Mouse (Mus musculus): ENCODE measurements at regions not wholly inside any gene's neighbourhood (a gene's known extent, or its start where the extent isn't known, plus 50 kb on each side); places are given as distances from the start of the nearest gene placed in this dataset.

DNA sequence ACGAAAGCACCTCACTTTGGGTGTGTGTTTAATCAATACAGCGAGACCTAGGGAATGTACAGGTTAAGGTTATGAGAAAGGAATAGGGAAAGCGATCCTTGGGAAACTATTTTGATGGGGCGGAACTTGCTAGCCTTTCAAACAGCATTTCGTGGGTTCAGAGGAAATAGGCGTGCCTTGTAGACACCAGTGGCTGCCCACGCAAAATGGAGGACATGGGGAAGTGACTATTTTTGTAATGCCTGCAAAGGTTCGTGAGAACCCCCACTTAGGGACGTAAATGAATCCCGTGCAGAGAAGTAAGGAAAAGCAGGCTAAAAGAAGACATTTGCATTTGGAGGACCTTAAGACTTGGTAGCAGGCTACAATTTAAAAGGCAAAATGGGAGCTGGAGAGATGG is 114.1 kb upstream of the Ppm1h start:
- in situ Hi-C loops (cut with MboI, MseI): no loop called here

DNA sequence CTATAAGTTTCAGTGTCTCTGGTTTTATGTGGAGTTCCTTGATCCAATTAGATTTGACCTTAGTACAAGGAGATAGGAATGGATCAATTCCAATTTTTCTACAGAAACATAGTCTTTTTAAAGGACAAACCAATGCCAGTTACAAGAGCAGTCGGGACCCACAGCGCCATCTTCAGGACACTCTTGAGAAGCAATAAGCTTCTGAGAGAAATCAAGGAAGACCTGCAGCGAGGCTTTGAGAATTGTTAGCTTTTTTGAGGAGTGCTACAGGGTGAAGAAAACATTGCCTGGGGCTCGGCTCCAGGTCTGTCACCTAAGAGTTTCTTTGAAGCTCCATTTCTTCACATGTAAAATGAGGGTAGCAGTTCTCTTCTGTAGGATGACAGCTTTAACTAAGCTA is 112.0 kb upstream of the Ppm1h start:
- in situ Hi-C loops (cut with MboI, MseI): no loop called here

DNA sequence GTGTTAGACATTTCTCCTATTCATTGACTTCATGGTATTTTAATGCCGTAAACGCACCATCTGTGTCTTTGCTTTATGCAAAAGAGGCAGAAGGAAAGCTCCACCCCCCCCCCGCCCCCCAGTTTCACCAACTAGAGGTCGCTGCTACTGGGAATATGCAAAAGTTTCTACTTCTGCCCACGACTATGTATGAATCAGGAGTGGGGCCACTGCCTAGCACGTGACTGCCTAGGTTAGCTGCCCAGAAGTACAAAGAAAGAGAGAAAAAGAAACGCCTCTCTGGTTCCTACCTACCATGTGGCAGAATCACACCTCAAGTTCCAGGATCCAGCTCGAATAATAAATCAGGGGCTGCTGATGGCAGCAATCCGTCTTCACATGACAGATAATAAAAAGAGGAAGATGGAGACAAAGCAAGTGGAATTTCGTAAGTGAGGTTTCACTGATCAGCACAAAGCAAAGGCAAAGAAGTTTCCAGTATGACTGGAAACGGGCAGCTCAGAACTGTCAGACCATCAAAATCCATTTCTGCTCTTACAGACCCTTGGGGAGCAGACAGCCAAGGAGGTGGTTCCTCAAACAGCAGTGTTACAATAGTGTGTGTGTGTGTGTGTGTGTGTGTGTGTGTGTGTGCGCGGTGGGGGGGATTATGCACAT is 108.9 kb upstream of the Ppm1h start:
- in situ Hi-C loops (cut with MboI, MseI): loop anchor here (10.0 kb wide), 1 partner anchor 505 kb away; the partner anchor contains the start of gene Mon2

DNA sequence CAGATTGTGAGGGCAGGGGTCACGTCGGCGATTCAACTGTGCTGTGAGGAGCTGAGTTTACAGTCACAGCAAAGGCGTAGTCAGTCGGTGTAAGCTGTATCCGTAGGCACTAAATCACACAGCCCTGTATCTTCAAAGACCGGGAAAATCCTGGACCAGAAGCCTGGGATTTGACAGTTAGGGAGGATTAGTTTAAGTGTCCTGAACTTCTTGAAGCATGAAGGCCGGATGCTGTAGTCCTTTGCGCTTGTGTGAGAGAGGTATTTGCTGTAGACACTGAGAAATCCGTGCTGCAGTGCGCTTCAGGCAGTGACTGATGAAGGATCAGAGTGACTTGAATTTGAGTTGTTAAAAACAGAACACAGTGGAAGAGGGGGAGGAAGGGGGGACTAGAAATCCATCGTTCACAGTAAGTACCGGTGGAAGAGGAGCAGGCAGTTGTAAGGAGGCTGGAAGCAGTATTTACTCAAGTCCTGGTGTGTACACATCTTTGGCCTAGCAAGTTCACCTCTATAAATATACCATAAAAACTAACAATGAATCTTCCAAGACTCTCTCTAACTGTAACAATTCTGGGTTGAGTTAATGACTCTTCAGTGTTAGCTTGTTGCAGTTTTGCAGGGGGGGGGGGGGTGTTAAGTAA is 107.5 kb upstream of the Ppm1h start:
- in situ Hi-C loops (cut with MboI, MseI): loop anchor here (10.0 kb wide), 1 partner anchor 504 kb away; the partner anchor contains the start of gene Mon2

DNA sequence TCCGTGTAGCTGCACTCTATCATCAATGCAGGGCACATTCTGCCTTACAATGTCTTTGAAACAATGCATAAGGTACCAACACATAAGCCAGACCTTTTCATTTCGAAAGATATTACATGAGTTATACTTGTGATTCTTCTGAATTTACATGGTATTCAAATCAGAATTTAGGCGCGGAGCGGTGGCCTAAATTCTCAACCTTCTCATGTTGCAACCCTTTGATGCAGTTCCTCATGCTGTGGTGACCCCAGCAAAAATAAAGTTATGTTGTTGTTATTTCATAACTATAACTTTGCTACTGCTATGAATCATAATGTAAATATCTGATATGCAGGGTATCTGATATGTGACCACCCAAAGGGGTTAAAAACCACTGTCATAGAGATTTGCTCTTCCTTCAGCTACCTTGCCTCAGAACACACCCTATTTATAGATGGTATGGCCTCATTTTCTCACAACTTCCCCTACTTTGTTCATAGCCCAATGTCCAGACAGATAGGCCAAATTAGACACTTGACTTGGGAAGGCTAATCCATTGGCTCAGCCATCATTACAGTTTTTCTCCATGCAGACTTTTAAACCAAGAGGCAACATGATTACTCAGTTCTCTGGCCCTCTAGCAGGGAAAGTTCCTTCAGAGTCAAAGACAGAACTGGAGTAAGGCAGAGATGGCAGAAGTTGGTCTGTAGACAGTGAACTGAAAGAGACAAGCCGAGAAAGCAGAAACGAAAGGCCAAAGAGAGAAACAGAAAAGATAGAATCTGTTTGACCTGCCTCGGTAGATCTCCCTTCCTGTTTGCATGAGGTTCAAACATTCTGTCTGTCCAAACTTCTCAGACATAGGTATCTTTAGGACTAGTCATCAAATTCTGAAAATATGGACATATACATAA is 102.1 kb upstream of the Ppm1h start:
- in situ Hi-C loops (cut with MboI, MseI): loop anchor here (10.0 kb wide), 1 partner anchor 498 kb away; the partner anchor contains the start of gene Mon2

DNA sequence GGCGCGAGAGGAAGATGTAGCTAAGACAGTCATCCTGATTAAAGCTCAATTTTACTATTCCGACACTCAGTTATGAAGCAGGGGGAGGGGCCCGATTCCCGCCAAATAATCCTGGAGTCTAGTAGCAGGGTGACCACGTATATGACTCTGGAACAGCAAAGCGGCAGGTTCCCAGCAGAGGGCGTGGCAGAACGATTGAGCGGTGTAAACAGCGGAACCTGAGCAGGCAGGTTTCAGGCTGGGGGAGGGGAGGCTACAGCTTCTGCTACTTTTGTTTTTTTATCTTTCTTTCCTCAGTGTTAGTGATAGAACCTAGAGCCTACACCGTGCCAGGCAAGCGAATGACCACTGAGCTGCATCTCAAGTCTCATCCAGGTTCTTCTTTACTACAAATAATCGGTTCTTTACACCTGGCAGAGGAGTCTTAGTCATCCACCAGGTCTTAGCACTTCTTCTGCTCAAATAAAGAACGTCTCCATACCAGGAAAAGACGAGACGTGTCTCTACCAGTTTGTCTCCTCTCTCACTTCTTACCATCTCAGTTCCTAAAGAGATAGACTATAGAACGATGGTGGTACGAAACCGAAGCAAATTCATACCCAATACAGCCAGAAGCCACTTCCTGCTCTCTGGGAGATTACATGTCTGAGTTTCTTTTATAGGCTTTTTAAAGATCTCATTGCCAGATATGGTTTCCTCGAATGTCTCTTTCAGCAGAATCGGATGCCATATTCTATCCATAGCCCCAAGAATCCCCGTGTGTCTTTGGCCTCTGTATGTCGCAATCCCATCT is 100.2 kb upstream of the Ppm1h start:
- in situ Hi-C loops (cut with MboI, MseI): loop anchor here (10.0 kb wide), 1 partner anchor 496 kb away; the partner anchor contains the start of gene Mon2

DNA sequence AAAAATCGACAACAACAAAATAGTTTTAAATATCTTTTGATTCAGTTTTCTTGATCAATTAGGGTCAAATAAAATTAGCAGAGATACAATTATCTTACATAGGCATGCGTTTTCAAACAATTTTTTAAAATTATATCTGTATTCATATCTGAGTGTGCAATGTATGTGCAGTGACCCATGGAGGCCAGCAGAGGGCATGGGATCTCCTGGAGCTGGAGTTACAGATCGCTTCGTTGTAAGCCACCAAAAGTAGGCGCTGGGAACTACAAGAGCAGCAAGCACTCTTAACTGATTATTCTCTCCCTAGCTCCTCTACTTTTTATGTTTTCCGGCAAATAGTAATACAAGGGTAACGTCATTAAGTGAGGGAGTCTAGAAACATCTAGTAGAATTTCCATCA is 97.5 kb upstream of the Ppm1h start:
- in situ Hi-C loops (cut with MboI, MseI): no loop called here

DNA sequence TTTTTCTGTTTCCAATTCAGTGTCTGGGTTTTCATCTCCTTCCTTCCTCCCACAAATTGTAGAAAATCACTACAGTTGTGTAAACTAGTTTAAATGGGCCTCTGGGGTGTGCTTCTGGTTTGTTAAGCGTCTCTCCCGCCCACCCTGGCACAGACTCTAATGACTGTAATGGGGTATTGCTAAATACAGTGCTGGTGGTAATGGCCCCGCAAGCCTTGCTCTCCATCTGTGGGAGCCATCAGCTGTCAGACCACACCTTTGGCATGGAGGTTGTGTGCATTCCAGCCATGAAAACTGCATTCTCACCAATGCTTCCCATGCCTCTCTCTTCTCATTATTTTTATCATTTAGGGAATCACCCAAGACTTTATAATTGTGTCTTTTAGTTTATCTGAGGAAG is 91.0 kb upstream of the Ppm1h start:
- in situ Hi-C loops (cut with MboI, MseI): no loop called here

DNA sequence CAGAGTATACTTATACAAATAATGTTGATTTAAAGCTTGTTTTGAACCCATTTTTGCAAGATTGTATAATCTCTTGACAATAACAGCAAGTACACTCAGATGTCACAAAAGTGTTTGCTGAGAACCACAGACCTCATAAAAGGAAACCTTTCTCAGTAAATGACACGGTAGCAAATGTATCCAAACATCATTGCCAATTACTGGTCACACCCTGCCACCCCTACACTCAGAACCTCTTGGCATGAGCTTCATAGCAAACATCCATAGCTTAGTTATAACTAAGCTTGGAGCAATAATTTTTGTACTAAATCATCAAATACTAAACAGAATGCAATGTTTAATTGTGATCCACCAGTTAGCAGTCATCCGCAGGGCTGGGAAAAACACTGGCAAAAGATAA is 79.1 kb upstream of the Ppm1h start:
- in situ Hi-C loops (cut with MboI, MseI): no loop called here

DNA sequence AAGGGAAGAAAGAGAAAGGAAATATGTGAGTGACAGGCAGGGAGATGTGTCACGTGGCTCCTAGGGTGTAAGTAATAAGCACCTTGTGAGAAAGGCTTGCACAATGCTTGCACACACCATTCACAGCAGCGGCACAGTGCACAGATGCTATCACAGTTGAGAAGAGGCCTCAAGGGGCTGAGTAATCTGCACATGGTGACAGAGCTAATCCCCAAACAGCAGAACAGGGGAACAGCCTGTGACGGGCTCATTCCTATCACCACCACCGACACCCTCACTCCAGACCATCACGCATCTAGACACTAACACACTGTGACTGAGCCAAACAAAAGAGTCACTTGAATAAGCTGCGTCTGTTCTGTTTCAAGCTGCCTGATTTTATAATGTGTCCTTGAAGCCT is 76.2 kb upstream of the Ppm1h start:
- in situ Hi-C loops (cut with MboI, MseI): no loop called here

DNA sequence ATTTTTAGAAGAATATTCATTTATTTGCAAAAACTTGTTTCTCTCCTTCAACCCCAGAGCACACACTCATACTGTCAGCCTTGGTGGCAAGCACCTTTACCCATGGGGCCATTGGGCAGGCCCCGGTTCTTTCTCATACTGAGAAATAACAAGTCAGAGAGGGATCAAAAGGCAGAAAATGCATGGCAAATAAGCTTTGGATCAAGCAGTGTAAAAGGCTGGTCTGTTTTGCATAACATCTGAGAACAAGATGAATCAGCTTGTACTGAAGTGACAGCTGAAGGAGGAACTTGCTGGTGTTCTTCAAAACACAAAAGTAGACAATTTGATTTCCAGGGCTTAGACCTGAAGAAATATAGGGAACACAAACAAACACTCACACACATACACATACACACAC is 74.6 kb upstream of the Ppm1h start:
- in situ Hi-C loops (cut with MboI, MseI): no loop called here

DNA sequence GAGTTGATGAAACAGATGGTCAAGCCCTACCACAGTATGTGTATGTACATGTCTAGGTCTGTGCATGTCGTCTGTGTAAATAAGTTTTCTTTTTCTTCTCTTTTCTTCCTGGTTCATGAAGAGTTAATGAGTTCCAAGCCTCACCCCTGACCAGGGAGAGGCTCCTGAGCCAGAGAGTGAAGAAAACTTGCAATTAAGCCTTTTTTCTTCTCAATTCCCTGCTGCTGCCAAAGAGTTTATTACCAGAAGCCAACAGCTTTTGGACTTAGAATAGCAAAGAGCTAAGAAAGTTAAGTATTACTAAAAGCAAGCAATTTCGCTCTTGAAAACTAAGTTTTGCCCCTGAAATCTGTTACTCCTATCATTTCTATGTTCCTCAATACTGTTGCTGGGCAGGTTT is 65.3 kb upstream of the Ppm1h start:
- in situ Hi-C loops (cut with MboI, MseI): no loop called here

DNA sequence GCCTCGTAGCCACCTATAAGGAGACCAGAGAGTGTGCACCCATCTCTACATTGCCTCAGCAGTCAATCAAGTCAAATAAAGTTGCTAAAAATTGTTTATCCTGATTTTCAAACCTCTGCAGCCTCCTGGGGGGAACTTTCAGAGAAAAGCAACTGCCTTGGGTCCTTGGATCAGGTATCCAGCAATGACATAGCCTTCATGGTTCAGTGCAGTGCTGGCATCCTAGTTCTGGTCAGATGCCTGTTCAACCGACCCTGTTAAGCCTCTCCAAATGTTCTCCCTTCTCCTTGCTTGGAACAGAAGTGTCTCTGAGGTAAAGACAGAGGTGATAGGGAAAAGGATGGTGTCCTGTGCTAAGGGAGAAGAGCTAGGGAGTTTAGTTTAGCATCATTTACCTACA is 64.7 kb upstream of the Ppm1h start:
- in situ Hi-C loops (cut with MboI, MseI): no loop called here

DNA sequence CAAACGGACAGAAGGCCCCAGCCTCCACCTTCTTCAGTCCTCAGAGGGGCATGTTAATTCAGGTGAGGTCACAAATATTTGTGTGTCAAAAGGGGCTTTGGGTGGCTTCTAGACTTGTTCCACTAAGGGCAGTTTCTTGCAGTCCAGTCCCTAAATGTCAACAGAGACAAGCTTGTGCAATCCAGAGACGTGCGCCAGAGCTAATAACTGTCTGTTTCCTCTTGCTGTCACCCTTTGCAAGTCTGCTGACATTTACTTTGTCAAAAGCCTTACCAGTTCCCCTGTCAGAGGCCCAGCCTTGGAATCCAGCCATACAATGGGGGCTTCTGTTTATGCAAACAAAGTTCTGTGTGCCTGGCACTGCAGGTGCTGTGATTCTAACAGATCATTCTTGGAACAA is 63.8 kb upstream of the Ppm1h start:
- in situ Hi-C loops (cut with MboI, MseI): no loop called here

DNA sequence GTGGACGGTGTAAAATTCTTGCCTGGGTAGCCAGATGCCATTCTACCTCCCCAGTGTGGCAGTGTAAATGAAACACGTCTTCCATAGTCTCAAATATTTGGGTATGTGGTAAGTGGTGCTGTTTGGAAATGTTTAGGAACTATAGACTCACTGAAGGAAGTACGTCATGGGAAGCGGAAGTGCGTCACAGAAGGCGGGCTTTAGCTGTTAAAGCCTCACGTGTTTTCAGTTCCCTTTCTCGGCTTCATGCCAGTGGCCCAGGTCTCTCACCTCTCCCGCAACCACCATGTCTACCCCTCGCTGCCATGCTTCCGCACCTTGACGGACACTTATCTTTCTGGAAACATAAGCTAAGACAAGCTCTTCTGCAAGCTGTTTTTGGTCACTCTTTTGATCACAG is 62.9 kb upstream of the Ppm1h start:
- in situ Hi-C loops (cut with MboI, MseI): no loop called here

DNA sequence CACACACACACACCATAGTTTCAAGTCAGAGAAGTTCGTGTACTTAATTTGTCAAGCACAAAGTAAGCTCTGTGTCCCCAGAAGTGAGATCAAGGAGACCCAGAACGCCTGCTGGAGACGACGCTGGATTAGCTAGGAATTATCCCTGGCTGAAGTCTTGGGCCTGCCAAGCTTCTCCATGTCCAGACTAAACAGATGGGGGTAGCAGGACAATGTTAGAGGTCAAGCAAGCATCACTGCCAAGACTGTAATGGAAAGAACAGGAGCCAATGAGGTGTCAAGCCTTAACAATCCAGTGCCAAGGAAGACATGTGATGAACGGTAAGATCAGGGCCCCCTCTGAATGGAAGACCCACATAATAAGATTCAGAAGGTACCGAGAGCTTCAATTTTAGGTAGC is 62.2 kb upstream of the Ppm1h start:
- in situ Hi-C loops (cut with MboI, MseI): no loop called here

DNA sequence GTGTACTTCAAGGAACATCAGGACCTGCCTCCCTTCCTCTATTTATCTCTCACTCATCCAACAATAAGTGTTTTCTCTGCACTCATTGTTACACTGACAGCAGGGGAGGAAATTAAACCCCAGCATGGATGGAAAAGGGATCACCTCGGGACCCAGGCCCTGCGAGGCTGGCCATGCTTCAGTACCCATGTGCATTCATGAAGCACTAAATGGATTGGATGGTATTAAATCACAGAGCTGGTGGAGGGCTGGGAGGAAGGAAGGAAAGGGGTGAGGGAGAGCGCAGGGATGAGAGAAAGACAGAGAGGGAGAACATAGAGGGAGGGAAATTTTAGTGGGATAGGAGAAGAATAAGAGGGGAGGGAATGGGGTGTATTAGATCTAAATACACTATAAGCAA is 59.7 kb upstream of the Ppm1h start:
- in situ Hi-C loops (cut with MboI, MseI): no loop called here

DNA sequence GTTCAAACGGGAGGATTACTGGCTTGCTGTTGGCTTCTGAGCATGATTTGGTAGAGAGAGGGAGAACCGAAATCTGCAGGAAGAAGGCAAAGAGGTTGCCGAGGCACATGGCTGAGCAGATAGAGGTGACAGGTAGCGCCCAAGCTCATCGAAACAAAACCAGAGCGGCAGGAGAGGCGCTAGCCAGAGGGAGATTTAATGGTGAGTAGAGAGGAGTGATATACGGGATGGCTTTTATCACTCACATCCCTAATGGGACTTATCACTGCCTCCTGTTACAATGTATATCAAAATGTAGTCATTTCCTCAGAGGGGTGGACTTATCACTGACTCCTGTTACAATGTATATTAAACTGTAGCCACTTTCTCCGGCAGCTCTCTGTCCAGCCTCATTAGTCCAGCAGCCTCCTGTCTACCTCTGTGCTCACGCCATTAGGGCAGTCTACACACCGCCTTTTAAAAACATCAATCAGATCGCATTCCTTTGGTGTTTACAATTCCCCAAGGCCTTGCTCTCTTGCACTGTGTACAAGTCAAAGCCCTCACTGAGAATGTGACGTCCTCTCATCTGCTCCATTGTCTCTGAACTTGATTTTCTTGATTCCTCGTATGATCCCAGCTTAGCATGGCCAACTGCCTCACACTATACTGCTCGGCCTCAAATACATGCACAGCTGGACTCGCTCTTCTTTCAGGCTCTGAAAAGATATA is 59.0 kb upstream of the Ppm1h start:
- in situ Hi-C loops (cut with MboI, MseI): no loop called here

All from T-helper 1 cell (primary cell).